Mouse (Mus musculus) midbrain, embryonic 10.5 days (tissue): ENCODE measurements around the gene Plin1. TPM values are rescaled to one million over a fixed set of nuclear protein-coding genes. Genes with fewer than 3 reads are reported as not detected.

Experiments
- DNase-seq: peaks from one replicate; pipeline ENCODE4 v3.0.0-alpha.2; 2017; ENCODE audit warnings: low spot score
- H3K27ac ChIP-seq: fragments of 300-500 bp; sonication (generic); replicated peaks from 2 replicates; pipeline ENCODE4 v1.5.1; 2016; ENCODE audit warnings: mild to moderate bottlenecking
- H3K27me3 ChIP-seq: fragments of 300-500 bp; sonication (generic); 2 replicates; pipeline ENCODE4 v1.6.1; 2016; ENCODE audit warnings: low read depth, mild to moderate bottlenecking; ENCODE audit not compliant: poor library complexity, severe bottlenecking
- H3K36me3 ChIP-seq: fragments of 300-500 bp; sonication (generic); 2 replicates; pipeline ENCODE4 v1.6.1; 2016; ENCODE audit warnings: mild to moderate bottlenecking, moderate library complexity
- H3K4me1 ChIP-seq: fragments of 300-500 bp; sonication (generic); 2 replicates; pipeline ENCODE4 v1.6.1; 2016
- H3K4me3 ChIP-seq: fragments of 300-500 bp; sonication (generic); 2 replicates; pipeline ENCODE4 v1.5.1; 2016; ENCODE audit warnings: mild to moderate bottlenecking, moderate library complexity
- H3K9me3 ChIP-seq: fragments of 300-500 bp; sonication (generic); replicated peaks from 2 replicates; pipeline ENCODE4 v1.6.1; 2016; ENCODE audit warnings: mild to moderate bottlenecking
- WGBS: fragments of 180-500 bp; shearing (Covaris S2); methylation state at CpG from one replicate; pipeline ENCODE4 v1.1.7; 2016; 5-methylcytosine and 5-hydroxymethylcytosine counted together
- polyA plus RNA-seq: library from polyadenylated mRNA; unstranded; fragments of >200 nt; fragmentation: Nextera tagmentation; extraction: Ambion mirVana; gene quantifications from 2 replicates; pipeline ENCODE4 v1.2.1, GENCODE M21; 2016

Gene Plin1
- polyA plus RNA-seq, 1 experiment from 2014 or later, result 0.04 TPM

DNA sequence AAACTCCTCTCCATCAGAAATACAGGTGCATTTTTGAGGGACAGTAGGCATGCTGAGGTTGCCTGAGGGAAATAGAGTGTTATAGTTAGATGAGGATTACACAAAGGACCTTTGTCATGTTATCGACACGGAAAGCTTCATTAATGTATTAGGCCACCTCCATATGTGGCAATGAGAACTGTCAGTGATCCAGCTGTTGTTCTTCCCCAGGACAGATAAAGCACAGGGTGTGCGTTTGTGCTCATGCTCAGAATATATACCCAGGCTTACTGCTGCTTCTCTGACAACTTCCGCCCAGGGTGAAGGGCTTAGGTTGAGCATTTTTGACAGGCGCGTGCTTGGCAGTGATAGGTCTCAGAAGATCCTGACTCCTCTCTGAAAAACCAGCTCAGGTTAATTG is 16.8 kb upstream of the Plin1 start:
- Histone ChIP-seq H3K27me3 (no peaks in the 10 kb centered on the region), H3K9me3 (no peaks in the 10 kb centered on the region), H3K36me3 (no peaks in the 10 kb centered on the region), H3K4me3 (no peak overlapping the region), H3K4me1 (no peaks in the 10 kb centered on the region), H3K27ac (no peak overlapping the region)
- no peak for DNase-seq
- 89% methylated on average over 6 of the region's 6 CpGs for WGBS

DNA sequence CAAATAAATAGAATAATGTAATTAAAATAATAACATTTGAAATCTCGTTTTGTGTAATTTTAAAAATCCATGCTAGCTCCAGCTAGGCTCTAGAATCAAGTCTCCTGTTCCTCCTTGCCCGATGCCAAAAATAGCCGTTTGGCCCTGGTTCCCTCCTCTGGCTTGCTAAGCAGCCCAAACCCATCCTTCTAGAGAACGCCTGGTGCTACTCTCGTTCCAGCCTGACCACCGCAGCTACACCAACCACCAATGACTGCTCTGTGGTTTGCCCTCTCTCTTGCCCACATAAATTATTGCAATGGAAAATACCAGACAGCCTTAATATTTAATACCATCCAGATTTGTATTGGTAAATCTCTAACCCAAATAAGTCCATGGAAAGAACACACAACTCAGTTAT is 15.0 kb upstream of the Plin1 start:
- no peak for DNase-seq
- Histone ChIP-seq H3K4me3 (no peak overlapping the region), H3K27me3 (no peaks in the 10 kb centered on the region; the same call in 1 of the 2 replicates), H3K9me3 (no peaks in the 10 kb centered on the region), H3K36me3 (no peaks in the 10 kb centered on the region), H3K4me1 (peaks cover 11% of the 10 kb centered on the region), H3K27ac (no peak overlapping the region)
- WGBS, result 84% methylated on average over 6 of the region's 6 CpGs

GRCm38 (mm10) chr7:79744585-79744984 is 11.9 kb upstream of the Plin1 start:
- Histone ChIP-seq H3K27me3 (peaks cover 5% of the 10 kb centered on the region; the same call in 1 of the 2 replicates), H3K27ac (no peak overlapping the region), H3K9me3 (no peaks in the 10 kb centered on the region), H3K36me3 (0 out of 2 replicates have a peak, but pooled peaks cover 3% of the 10 kb centered on the region), H3K4me3 (no peak overlapping the region), H3K4me1 (peaks cover 18% of the 10 kb centered on the region)
- WGBS, result 76% methylated on average over 5 of the region's 5 CpGs
- DNase-seq, result no peak

- no peak for DNase-seq
- no peak overlapping the region for H3K27ac ChIP-seq
- no peak overlapping the region for H3K4me3 ChIP-seq
- 93% methylated on average over 9 of the region's 9 CpGs for WGBS
- H3K4me1 ChIP-seq, result peaks cover 18% of the 10 kb centered on the region
- peaks cover 5% of the 10 kb centered on the region; the same call in 1 of the 2 replicates for H3K27me3 ChIP-seq
- H3K9me3 ChIP-seq, result no peaks in the 10 kb centered on the region
- 0 out of 2 replicates have a peak, but pooled peaks cover 5% of the 10 kb centered on the region for H3K36me3 ChIP-seq
Measured at GRCm38 (mm10) chr7:79744051-79744450, 11.3 kb upstream of the Plin1 start.

GRCm38 (mm10) chr7:79742659-79743536 is 10.2 kb upstream of the Plin1 start, which contains the start of the genes Pex11a and Wdr93:
TSS of gene Pex11a (minus strand) at chr7:79743131.
TSS of gene Wdr93 (plus strand) at chr7:79743163.
- Histone ChIP-seq H3K4me1 (peaks cover 18% of the 10 kb centered on the region), H3K9me3 (no peaks in the 10 kb centered on the region), H3K4me3 (peak within 1 kb of the TSS; percentile 87), H3K36me3 (peaks cover 6% of the 10 kb centered on the region; the same call in 1 of the 2 replicates), H3K27ac (peak within 1 kb of the TSS; percentile 82), H3K27me3 (peaks cover 5% of the 10 kb centered on the region; the same call in 1 of the 2 replicates)
- peak; percentile 77 for DNase-seq
- 3% methylated on average over 46 of the region's 46 CpGs for WGBS

- peaks cover 18% of the 10 kb centered on the region for H3K4me1 ChIP-seq
- peak overlapping the region; percentile 87 for H3K4me3 ChIP-seq
- WGBS, result 28% methylated on average over 11 of the region's 11 CpGs
- no peak for DNase-seq
- peaks cover 12% of the 10 kb centered on the region for H3K36me3 ChIP-seq
- H3K27ac ChIP-seq, result peak overlapping the region; percentile 82; the same call in 1 of the 2 replicates
- H3K9me3 ChIP-seq, result no peaks in the 10 kb centered on the region
- H3K27me3 ChIP-seq, result peaks cover 5% of the 10 kb centered on the region; the same call in 1 of the 2 replicates
Measured at GRCm38 (mm10) chr7:79742277-79742658, 9.6 kb upstream of the Plin1 start.

- WGBS, result 80% methylated on average over 4 of the region's 4 CpGs
- Histone ChIP-seq H3K9me3 (no peaks in the 10 kb centered on the region), H3K36me3 (peaks cover 21% of the 10 kb centered on the region), H3K4me3 (no peak overlapping the region), H3K27ac (no peak overlapping the region), H3K4me1 (peaks cover 18% of the 10 kb centered on the region), H3K27me3 (peaks cover 5% of the 10 kb centered on the region; the same call in 1 of the 2 replicates)
- no peak for DNase-seq
Measured at GRCm38 (mm10) chr7:79740279-79740678, 7.6 kb upstream of the Plin1 start.

- peaks cover 18% of the 10 kb centered on the region for H3K4me1 ChIP-seq
- peaks cover 5% of the 10 kb centered on the region; the same call in 1 of the 2 replicates for H3K27me3 ChIP-seq
- no peak for DNase-seq
- no peak overlapping the region for H3K4me3 ChIP-seq
- no peak overlapping the region for H3K27ac ChIP-seq
- H3K36me3 ChIP-seq, result peaks cover 26% of the 10 kb centered on the region
- no peaks in the 10 kb centered on the region for H3K9me3 ChIP-seq
- 97% methylated on average over 2 of the region's 2 CpGs for WGBS
Measured at GRCm38 (mm10) chr7:79738913-79739312, 6.2 kb upstream of the Plin1 start.

DNA sequence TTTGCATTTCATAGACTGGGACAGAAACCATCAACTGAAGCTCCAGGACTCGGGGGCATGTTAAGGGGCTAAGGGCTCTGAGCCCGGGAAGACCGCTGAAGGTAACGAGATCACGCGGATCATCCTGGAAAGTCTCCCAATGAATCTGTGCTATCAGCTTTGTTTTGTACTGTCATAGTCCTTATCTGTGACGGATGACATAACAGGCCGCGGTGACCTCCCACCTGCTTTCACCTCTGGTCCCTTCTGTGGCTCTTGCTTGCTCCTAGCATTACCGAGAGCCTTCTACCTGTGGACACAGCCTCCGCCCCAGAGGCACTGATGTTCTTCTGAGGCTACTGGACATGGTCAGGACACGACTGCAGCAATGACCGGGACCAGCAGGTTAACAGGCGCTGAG is 3.8 kb upstream of the Plin1 start:
- WGBS, result 95% methylated on average over 14 of the region's 14 CpGs
- H3K9me3 ChIP-seq, result no peaks in the 10 kb centered on the region
- H3K27me3 ChIP-seq, result no peaks in the 10 kb centered on the region
- peaks cover 26% of the 10 kb centered on the region for H3K36me3 ChIP-seq
- no peaks in the 10 kb centered on the region for H3K4me1 ChIP-seq
- H3K27ac ChIP-seq, result no peak overlapping the region
- no peak for DNase-seq
- H3K4me3 ChIP-seq, result no peak overlapping the region

GRCm38 (mm10) chr7:79734563-79734962 is 1.9 kb upstream of the Plin1 start:
- DNase-seq, result no peak
- no peak overlapping the region for H3K4me3 ChIP-seq
- H3K27me3 ChIP-seq, result peaks cover 12% of the 10 kb centered on the region
- WGBS, result 82% methylated on average over 8 of the region's 8 CpGs
- H3K27ac ChIP-seq, result no peak overlapping the region
- no peaks in the 10 kb centered on the region for H3K9me3 ChIP-seq
- H3K36me3 ChIP-seq, result peaks cover 23% of the 10 kb centered on the region
- H3K4me1 ChIP-seq, result 0 out of 2 replicates have a peak, but pooled peaks cover 2% of the 10 kb centered on the region

DNA sequence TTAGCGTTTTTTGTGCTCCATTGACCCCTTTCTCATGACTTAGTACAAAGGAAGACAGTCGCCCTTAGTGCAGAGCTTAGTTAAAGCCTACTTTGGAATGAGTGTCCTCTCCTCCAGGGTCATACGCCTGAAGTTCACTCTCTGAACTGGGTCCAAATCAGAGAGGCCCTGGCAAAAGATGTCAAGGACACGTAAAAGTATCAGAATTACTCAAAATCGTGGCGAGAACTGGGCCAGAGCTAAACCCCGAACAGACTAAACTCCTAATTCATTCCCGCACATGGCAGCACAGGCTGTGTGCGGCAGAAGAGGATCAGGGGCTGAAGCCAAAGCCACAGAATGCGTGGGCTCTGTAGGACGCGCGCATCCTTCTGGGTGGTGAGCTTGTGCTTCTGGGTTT is 1.3 kb downstream of the Plin1 start:
- no peak for DNase-seq
- Histone ChIP-seq H3K27ac (no peak overlapping the region), H3K4me1 (0 out of 2 replicates have a peak, but pooled peaks cover 2% of the 10 kb centered on the region), H3K36me3 (peaks cover 6% of the 10 kb centered on the region; the same call in 1 of the 2 replicates), H3K9me3 (no peaks in the 10 kb centered on the region), H3K27me3 (peaks cover 27% of the 10 kb centered on the region), H3K4me3 (no peak overlapping the region)
- WGBS, result 76% methylated on average over 13 of the region's 13 CpGs

DNA sequence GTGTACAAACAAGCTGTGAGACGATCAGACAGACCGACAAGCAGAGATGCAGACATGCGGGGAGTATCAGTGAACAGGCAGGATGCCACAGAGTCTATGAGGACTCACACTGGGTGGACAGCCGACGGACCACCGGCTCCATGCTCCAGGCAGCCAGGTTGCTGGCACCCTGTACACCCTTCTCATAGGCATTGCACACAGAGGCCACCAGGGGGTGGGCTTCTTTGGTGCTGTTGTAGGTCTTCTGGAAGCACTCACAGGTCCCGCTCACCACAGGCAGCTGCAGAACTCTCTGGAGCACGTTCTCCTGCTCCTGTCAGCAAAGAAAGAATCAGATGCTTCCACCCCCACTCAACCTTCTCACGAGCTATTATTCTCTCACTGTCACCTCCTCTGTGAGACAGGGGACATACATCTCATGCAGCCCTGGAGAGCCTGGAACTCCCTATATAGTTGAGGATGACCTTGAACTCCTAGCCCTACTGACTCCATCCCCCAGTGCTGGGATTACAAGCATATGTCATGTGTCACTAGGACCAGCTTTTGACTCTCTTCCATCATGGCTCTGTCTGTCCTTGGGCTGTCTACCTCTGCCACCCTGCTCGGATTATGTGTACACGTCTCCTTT is 2.8 kb downstream of the Plin1 start:
- 67% methylated on average over 11 of the region's 11 CpGs for WGBS
- 0 out of 2 replicates have a peak, but pooled peaks cover 4% of the 10 kb centered on the region for H3K36me3 ChIP-seq
- no peaks in the 10 kb centered on the region for H3K9me3 ChIP-seq
- no peak overlapping the region for H3K27ac ChIP-seq
- H3K27me3 ChIP-seq, result peaks cover 37% of the 10 kb centered on the region
- H3K4me3 ChIP-seq, result no peak overlapping the region
- DNase-seq, result no peak
- H3K4me1 ChIP-seq, result 0 out of 2 replicates have a peak, but pooled peaks cover 2% of the 10 kb centered on the region
